Mouse (Mus musculus): ENCODE measurements around the gene Pgbd5. TPM values are rescaled to one million over a fixed set of nuclear protein-coding genes. Genes with fewer than 3 reads are reported as not detected.

Pgbd5 gene
- total RNA-seq, 2 experiments from 2014 or later = 4.4 to 6.8 TPM

GRCm38 (mm10) chr8:124345098-124345497 lies 94.4 kb downstream of the Pgbd5 start:
- DNase-seq = no peak

- DNase-seq = no peak
These were observed 95.5 kb downstream of the Pgbd5 start for GRCm38 (mm10) chr8:124343991-124344390.

- no peak for DNase-seq
These were observed 96.3 kb downstream of the Pgbd5 start for GRCm38 (mm10) chr8:124343151-124343550.

GRCm38 (mm10) chr8:124340360-124341068 lies 98.9 kb downstream of the Pgbd5 start:
- no peak for DNase-seq

GRCm38 (mm10) chr8:124339742-124340141 lies 99.7 kb downstream of the Pgbd5 start:
- DNase-seq = no peak

- no peak for DNase-seq
These were observed 103.2 kb downstream of the Pgbd5 start for GRCm38 (mm10) chr8:124336302-124336701.

- DNase-seq = no peak
These were observed 107.8 kb downstream of the Pgbd5 start for GRCm38 (mm10) chr8:124331706-124332105.

GRCm38 (mm10) chr8:124331094-124331493 lies 108.4 kb downstream of the Pgbd5 start:
- DNase-seq = peak; percentile 35

- DNase-seq = peak; percentile 42
These were observed 109.0 kb downstream of the Pgbd5 start for GRCm38 (mm10) chr8:124330433-124330832.

GRCm38 (mm10) chr8:124329690-124330089 lies 109.8 kb downstream of the Pgbd5 start:
- DNase-seq = no peak

- no peak for DNase-seq
These were observed 111.2 kb downstream of the Pgbd5 start for GRCm38 (mm10) chr8:124328259-124328658.

GRCm38 (mm10) chr8:124323356-124323755 lies 116.1 kb downstream of the Pgbd5 start:
- no peak for DNase-seq

- DNase-seq = no peak
These were observed 118.1 kb downstream of the Pgbd5 start for GRCm38 (mm10) chr8:124321227-124321840.

- no peak for DNase-seq
These were observed 120.2 kb downstream of the Pgbd5 start for GRCm38 (mm10) chr8:124319316-124319652.

Other genes with a start within 250 kb of the Pgbd5 start
- gene Galnt2, start 208.3 kb downstream of the Pgbd5 start, total RNA-seq (2021) = 10 to 100 TPM; 60.1 to 67.6 TPM
- 10 to 100 TPM; 34.1 to 36.3 TPM for gene Cog2, start 81.1 kb upstream of the Pgbd5 start, total RNA-seq (2021)
- gene Agt, start 130.0 kb upstream of the Pgbd5 start, total RNA-seq (2021) = 100 to 1,000 TPM; 124 to 320 TPM
- under 1 TPM in 1 of 2 experiments, not detected in 1; 0.18 TPM for gene Capn9, start 136.5 kb upstream of the Pgbd5 start, total RNA-seq (2021)
- 10 to 100 TPM; 42.5 to 43.2 TPM for gene 2310022B05Rik, start 223.7 kb upstream of the Pgbd5 start, total RNA-seq (2021)